Mouse (Mus musculus): ENCODE measurements at regions not wholly inside any gene's neighbourhood (a gene's known extent, or its start where the extent isn't known, plus 50 kb on each side); places are given as distances from the start of the nearest gene placed in this dataset.

DNA sequence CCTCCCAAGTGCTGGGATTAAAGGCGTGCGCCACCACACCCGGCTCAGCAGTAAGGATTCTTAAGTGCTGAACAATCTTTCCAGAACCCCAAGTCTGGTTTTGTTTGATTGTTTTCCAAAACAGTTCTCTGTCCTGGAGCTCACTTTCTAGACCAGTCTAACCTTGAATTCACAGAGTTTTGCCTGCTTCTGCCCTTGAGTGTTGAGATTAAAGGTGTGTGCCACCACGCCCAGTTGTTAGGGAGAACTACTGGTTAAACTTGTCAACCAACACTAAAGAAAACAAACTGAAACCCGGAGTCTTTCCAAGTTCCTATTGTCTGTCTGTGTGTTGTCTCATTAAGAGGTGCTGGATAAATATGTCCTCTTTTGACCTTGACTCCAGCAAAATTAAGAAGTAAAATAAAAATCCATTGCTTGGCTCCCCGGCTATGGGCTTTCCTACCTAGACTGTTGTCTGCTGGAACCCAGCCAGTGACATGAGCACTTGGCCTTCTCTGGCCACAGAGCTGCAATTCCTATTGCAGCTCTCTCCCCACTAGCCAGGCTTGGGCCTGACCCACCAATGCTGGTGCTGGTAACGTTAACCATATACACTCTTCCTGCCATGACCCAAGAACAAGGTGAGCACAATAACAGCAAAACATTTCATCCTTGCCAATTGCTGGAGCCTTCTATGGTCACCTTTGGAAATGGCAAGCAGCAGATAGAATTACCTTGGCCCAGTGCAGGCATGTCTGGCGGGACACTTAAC lies 51.1 kb upstream of the Klf9 start:
- no peak for DNase-seq
